7 mouse cellular contexts compared by ENCODE assay signal in genomic region chr11:98940776-98941175, GRCm38 (mm10). TPM values are rescaled to one million over a fixed set of nuclear protein-coding genes. Genes with fewer than 3 reads are reported as not detected.
DNase-seq lines count a peak whose midpoint lies in the region; ATAC-seq lines count a peak whose summit lies in the region.

No protein-coding gene starts in this region.

- no peak for ATAC-seq in lung, embryonic 15.5 days (ENCODE audit: borderline replicate concordance, extremely low read depth, low FRiP score, low TSS enrichment)
- no peak for ATAC-seq in embryonic facial prominence, embryonic 14.5 days (ENCODE audit: low read depth)
- no peak for ATAC-seq in hindbrain, embryonic 14.5 days (ENCODE audit: low FRiP score)
- no peak for ATAC-seq in midbrain, embryonic 12.5 days (ENCODE audit: low FRiP score, low read depth)
- no peak for ATAC-seq in frontal cortex, adult (ENCODE audit: low TSS enrichment)

- H3K9ac ChIP-seq in lung, embryonic 15.5 days = peak overlapping the region; percentile 87; the same call in 1 of the 2 replicates
- H3K9ac ChIP-seq in embryonic facial prominence, embryonic 14.5 days (ENCODE audit: low read depth, low read length) = peak overlapping the region; percentile 91
- peak overlapping the region; percentile 56; the same call in 1 of the 2 replicates for H3K9ac ChIP-seq in hindbrain, embryonic 14.5 days
- H3K9ac ChIP-seq in midbrain, embryonic 12.5 days (replicated peaks) = peak overlapping the region; percentile 65

- H3K4me1 ChIP-seq in lung, embryonic 15.5 days = peaks cover 96% of the 10 kb centered on the region
- H3K4me1 ChIP-seq in embryonic facial prominence, embryonic 14.5 days (ENCODE audit: control insufficient read depth, insufficient read depth, low read length) = peaks cover 84% of the 10 kb centered on the region
- H3K4me1 ChIP-seq in hindbrain, embryonic 14.5 days (replicated peaks; ENCODE audit: control insufficient read depth, insufficient read depth, low read length) = peaks cover 82% of the 10 kb centered on the region
- peaks cover 94% of the 10 kb centered on the region for H3K4me1 ChIP-seq in midbrain, embryonic 12.5 days

- peak overlapping the region; percentile 98 for H3K27ac ChIP-seq in lung, embryonic 15.5 days
- peak overlapping the region; percentile 98 for H3K27ac ChIP-seq in embryonic facial prominence, embryonic 14.5 days (replicated peaks; ENCODE audit: low read depth, low read length)
- H3K27ac ChIP-seq in hindbrain, embryonic 14.5 days = peak overlapping the region; percentile 82
- H3K27ac ChIP-seq in midbrain, embryonic 12.5 days (replicated peaks) = peak overlapping the region; percentile 86

- peak overlapping the region; percentile 81 for H3K4me3 ChIP-seq in lung, embryonic 15.5 days
- H3K4me3 ChIP-seq in embryonic facial prominence, embryonic 14.5 days (ENCODE audit: low read depth, low read length) = peak overlapping the region; percentile 87
- peak overlapping the region; percentile 44; the same call in 1 of the 2 replicates for H3K4me3 ChIP-seq in hindbrain, embryonic 14.5 days (replicated peaks; ENCODE audit: low read length)
- peak overlapping the region; percentile 54; the same call in 1 of the 2 replicates for H3K4me3 ChIP-seq in midbrain, embryonic 12.5 days

- no peak for DNase-seq in lung, postnatal 36 days
- DNase-seq in embryonic facial prominence, embryonic 14.5 days (ENCODE audit: low spot score) = peak; percentile 79
- DNase-seq in hindbrain, embryonic 14.5 days (ENCODE audit: low spot score) = no peak
- DNase-seq in embryo, embryonic 10 days (ENCODE audit: low spot score) = no peak

- no peaks in the 10 kb centered on the region for H3K27me3 ChIP-seq in lung, embryonic 15.5 days
- H3K27me3 ChIP-seq in embryonic facial prominence, embryonic 14.5 days (replicated peaks; ENCODE audit: control insufficient read depth, insufficient read depth, low read length) = no peaks in the 10 kb centered on the region
- no peaks in the 10 kb centered on the region for H3K27me3 ChIP-seq in hindbrain, embryonic 14.5 days (ENCODE audit: control insufficient read depth, insufficient read depth, low read length)
- peaks cover 40% of the 10 kb centered on the region for H3K27me3 ChIP-seq in midbrain, embryonic 12.5 days

- no peaks in the 10 kb centered on the region for H3K9me3 ChIP-seq in lung, embryonic 15.5 days
- no peaks in the 10 kb centered on the region for H3K9me3 ChIP-seq in embryonic facial prominence, embryonic 14.5 days (ENCODE audit: control insufficient read depth, low read length)
- H3K9me3 ChIP-seq in hindbrain, embryonic 14.5 days (ENCODE audit: control insufficient read depth, low read length) = no peaks in the 10 kb centered on the region
- H3K9me3 ChIP-seq in midbrain, embryonic 12.5 days = no peaks in the 10 kb centered on the region

- 23% methylated on average over 3 of the region's 3 CpGs for WGBS in lung, embryonic 15.5 days
- 14% methylated on average over 3 of the region's 3 CpGs for WGBS in embryonic facial prominence, embryonic 14.5 days
- 29% methylated on average over 3 of the region's 3 CpGs for WGBS in hindbrain, embryonic 14.5 days
- 22% methylated on average over 3 of the region's 3 CpGs for WGBS in midbrain, embryonic 12.5 days

- no peaks in the 10 kb centered on the region for H3K36me3 ChIP-seq in lung, embryonic 15.5 days
- no peaks in the 10 kb centered on the region for H3K36me3 ChIP-seq in embryonic facial prominence, embryonic 14.5 days (ENCODE audit: control insufficient read depth, insufficient read depth, low read length)
- H3K36me3 ChIP-seq in hindbrain, embryonic 14.5 days (replicated peaks; ENCODE audit: control insufficient read depth, insufficient read depth) = no peaks in the 10 kb centered on the region
- no peaks in the 10 kb centered on the region for H3K36me3 ChIP-seq in midbrain, embryonic 12.5 days

- peak overlapping the region; percentile 95 for H3K4me2 ChIP-seq in lung, embryonic 15.5 days
- H3K4me2 ChIP-seq in embryonic facial prominence, embryonic 14.5 days (ENCODE audit: low read depth, low read length) = peak overlapping the region; percentile 84
- peak overlapping the region; percentile 83 for H3K4me2 ChIP-seq in hindbrain, embryonic 14.5 days (replicated peaks)
- H3K4me2 ChIP-seq in midbrain, embryonic 12.5 days (replicated peaks) = peak overlapping the region; percentile 89

RNA-seq across cellular contexts. Expression of gene Rara, which starts 13.2 kb away (rescaled TPM):
- 36.5 and 38.4 TPM in 2 replicates for polyA plus RNA-seq in lung, embryonic 15.5 days (2015; fragmentation: Nextera tagmentation; extraction: Ambion mirVana)
- 46.4 and 50.3 TPM in 2 replicates for polyA plus RNA-seq in embryonic facial prominence, embryonic 14.5 days (2014; fragmentation: Nextera tagmentation; extraction: Ambion mirVana)
- polyA plus RNA-seq in hindbrain, embryonic 14.5 days (2014; fragmentation: Nextera tagmentation; extraction: Ambion mirVana) = 18.4 and 18.7 TPM in 2 replicates
- 15.5 and 17.3 TPM in 2 replicates for polyA plus RNA-seq in midbrain, embryonic 12.5 days (2016; fragmentation: Nextera tagmentation; extraction: Ambion mirVana)

RNA-seq across cellular contexts. Expression of gene Cdc6, which starts 33.2 kb away (rescaled TPM):
- 41.3 and 42.5 TPM in 2 replicates for polyA plus RNA-seq in lung, embryonic 15.5 days (2015; fragmentation: Nextera tagmentation; extraction: Ambion mirVana)
- 22.7 and 23.0 TPM in 2 replicates for polyA plus RNA-seq in embryonic facial prominence, embryonic 14.5 days (2014; fragmentation: Nextera tagmentation; extraction: Ambion mirVana)
- polyA plus RNA-seq in hindbrain, embryonic 14.5 days (2014; fragmentation: Nextera tagmentation; extraction: Ambion mirVana) = 4.3 and 5.2 TPM in 2 replicates
- polyA plus RNA-seq in midbrain, embryonic 12.5 days (2016; fragmentation: Nextera tagmentation; extraction: Ambion mirVana) = 28.3 and 29.0 TPM in 2 replicates

RNA-seq across cellular contexts. Expression of gene Gjd3, which starts 42.0 kb away (rescaled TPM):
- polyA plus RNA-seq in lung, embryonic 15.5 days (2015; fragmentation: Nextera tagmentation; extraction: Ambion mirVana) = 0.20 and 0.61 TPM in 2 replicates
- polyA plus RNA-seq in embryonic facial prominence, embryonic 14.5 days (2014; fragmentation: Nextera tagmentation; extraction: Ambion mirVana) = 0.34 and 0.56 TPM in 2 replicates
- 0.60 and 1.4 TPM in 2 replicates for polyA plus RNA-seq in hindbrain, embryonic 14.5 days (2014; fragmentation: Nextera tagmentation; extraction: Ambion mirVana)
- 0.67 and 0.80 TPM in 2 replicates for polyA plus RNA-seq in midbrain, embryonic 12.5 days (2016; fragmentation: Nextera tagmentation; extraction: Ambion mirVana)
